Mouse (Mus musculus): ENCODE measurements at regions not wholly inside any gene's neighbourhood (a gene's known extent, or its start where the extent isn't known, plus 50 kb on each side); places are given as distances from the start of the nearest gene placed in this dataset.
A peak's percentile ranks its signal among the peaks of the same experiment; 100 is the strongest.

DNA sequence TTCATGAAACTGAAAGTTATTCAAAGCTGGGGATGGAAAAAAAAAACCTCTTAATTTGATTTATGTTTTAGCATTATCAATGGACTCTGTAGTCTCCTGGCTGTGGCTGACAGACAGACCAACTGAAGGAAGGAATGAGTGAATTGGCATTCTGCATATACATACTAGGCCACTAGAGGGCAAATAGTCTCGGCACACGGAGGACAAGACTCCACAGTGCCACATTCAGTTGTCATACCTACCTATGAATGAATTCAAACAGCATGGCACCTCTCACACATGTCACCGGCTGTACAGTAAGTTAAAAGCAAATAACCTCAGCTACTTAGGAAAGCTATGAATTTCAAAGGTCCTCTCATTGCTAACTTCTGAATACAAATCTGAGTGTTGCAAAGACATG, 200.5 kb downstream of the Rab11fip2 start:
- peak; percentile 3 for DNase-seq (ENCODE audit: low spot score)

DNA sequence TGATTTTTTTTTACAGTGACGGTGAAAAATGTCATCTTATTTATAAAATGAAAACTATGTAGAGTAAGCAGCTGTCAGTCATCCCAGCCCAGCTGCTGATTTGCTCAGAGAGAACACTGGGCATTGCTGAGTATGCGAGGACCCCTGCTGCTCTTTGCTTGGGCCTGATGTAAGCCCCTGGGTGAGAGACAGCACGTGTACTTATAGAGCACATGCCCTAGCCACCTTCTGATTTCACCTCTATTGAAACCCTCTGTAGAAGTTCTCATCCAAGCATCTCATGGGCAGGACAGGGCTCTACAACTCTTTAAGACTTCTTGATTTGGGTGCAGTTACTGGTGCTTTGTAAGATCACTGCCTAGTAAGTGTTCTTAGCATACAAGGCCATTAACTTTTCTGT, 182.2 kb downstream of the Rab11fip2 start:
- DNase-seq (ENCODE audit: low spot score), result no peak

GRCm38 (mm10) chr19:59784401-59785046, 158.9 kb downstream of the Rab11fip2 start:
- no peak for DNase-seq (ENCODE audit: low spot score)

- no peak for DNase-seq (ENCODE audit: low spot score)
Observed at GRCm38 (mm10) chr19:59831304-59831703, 112.2 kb downstream of the Rab11fip2 start.

- DNase-seq (ENCODE audit: low spot score), result no peak
Observed at GRCm38 (mm10) chr19:59837138-59837537, 106.3 kb downstream of the Rab11fip2 start.

DNA sequence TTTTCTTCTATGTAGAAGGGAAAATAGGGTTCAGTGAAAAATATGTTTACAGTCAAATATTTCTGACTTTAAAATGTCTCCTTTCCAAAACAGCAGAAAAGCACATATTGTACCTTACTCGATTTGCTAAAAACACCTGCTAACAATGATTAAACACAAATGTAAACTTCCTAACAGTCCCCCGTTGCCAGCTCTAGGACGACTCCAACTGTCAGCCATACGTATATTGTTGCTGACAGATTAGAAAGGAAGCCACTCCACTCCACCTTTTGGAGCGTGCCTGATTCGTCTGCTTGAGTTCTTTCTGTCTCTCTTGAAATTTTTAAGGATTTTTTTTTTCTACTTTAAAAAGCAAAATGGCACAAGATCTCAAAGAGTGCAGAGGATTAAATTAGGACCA, 105.8 kb downstream of the Rab11fip2 start:
- DNase-seq (ENCODE audit: low spot score), result no peak

GRCm38 (mm10) chr19:59844270-59844669, 99.2 kb downstream of the Rab11fip2 start:
- no peak for DNase-seq (ENCODE audit: low spot score)

DNA sequence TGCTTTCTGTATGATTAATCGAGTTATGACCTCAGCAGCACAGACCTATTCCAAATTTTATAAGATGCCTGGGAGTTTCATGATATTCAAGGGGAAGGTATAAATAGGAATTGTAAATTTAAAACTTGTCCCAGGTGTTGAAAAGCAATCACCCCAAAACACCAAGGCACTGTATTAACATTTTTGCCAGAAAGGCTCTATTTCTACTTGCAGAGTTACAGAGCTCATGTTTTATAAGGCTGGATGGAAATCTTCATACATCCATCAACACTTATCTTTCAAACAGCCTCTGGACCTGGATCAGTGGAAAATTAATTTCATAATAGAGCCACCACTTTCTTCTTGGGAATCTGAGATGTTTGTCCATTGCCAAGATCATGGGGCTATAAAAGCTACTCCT, 96.6 kb downstream of the Rab11fip2 start:
- DNase-seq (ENCODE audit: low spot score), result no peak

DNA sequence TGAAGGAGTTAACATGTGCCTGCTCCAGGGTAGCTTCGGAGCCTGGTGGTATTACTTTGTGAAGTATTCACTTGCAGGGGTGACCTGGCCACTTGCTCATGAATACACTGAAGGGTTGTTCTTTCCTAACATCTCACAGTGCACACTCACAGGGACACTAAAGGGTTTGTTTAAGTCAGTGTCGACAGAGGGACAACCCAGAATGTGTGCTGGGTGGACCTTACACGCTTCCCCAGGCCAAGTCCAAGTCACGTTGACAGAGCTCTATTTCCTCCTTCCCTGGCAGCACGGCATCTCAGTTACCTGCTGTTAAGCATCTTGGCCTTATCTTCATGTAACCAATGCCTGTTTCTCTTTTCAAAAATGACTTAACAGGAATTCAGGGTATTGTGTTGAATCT, 92.8 kb downstream of the Rab11fip2 start:
- DNase-seq (ENCODE audit: low spot score), result no peak

DNA sequence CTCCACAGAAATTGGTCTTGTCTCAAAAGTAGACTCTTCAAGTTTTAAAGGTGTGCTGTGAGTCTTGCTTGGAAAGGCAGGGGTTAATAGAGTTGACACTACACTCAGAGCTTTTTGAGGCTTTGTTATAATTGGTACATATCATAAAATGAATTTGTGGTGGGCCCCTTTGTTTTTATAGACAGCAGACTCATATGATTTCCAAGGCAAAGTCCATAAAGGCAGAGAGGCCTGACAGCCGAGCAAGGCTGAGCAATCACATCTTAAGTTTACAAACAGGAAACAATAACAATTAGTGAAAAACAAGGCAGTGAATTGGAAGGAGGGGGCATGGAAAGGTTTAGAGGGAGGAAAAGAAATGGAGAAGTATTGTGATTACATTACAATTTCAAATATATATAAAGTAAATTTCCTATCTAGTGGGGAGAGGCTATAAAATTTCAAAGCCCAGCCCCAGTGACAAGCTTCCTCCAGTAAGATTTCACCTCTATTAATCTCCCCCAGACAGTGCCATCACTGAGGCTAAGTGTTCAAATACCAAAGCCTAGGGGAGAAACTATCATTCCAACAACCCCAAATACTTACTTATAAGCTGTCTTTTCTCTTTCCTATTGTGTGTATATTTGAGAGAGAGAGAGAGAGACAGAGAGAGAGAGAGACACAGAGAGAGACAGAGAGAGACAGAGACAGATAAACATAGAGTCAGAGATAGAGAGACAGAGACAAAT, 91.3 kb downstream of the Rab11fip2 start:
- no peak for DNase-seq (ENCODE audit: low spot score)
